Mouse (Mus musculus) stomach, embryonic 16.5 days (tissue): ENCODE results near the gene Tmem265. TPM values are rescaled to one million over a fixed set of nuclear protein-coding genes. Genes with fewer than 3 reads are reported as not detected.

Source experiments
- ATAC-seq: fragments of 200-750 bp; cut with Nextera tagmentation; 2 replicates; pipeline ENCODE4 v1.8.0; 2017; ENCODE audit warnings: moderate number of reproducible peaks, moderate TSS enrichment; ENCODE audit not compliant: insufficient read depth, low FRiP score
- H3K27ac ChIP-seq: fragments of 300-500 bp; sonication (generic); 2 replicates; pipeline ENCODE4 v1.5.1; 2014; ENCODE audit warnings: low read length
- H3K27me3 ChIP-seq: fragments of 300-500 bp; sonication (generic); 2 replicates; pipeline ENCODE4 v1.6.1; 2014; ENCODE audit warnings: low read length, control low read depth, mixed read lengths; ENCODE audit not compliant: control insufficient read depth, insufficient read depth
- H3K36me3 ChIP-seq: fragments of 300-500 bp; sonication (generic); 2 replicates; pipeline ENCODE4 v1.6.1; 2014; ENCODE audit warnings: low read length; ENCODE audit not compliant: control insufficient read depth, insufficient read depth
- H3K4me1 ChIP-seq: fragments of 300-500 bp; sonication (generic); 2 replicates; pipeline ENCODE4 v1.6.1; 2014; ENCODE audit warnings: low read length, control low read depth, mixed read lengths; ENCODE audit not compliant: control insufficient read depth, insufficient read depth
- H3K4me2 ChIP-seq: fragments of 300-500 bp; sonication (generic); 2 replicates; pipeline ENCODE4 v1.6.1; 2014; ENCODE audit warnings: low read depth, low read length, mixed read lengths
- H3K4me3 ChIP-seq: fragments of 300-500 bp; sonication (generic); replicated peaks from 2 replicates; pipeline ENCODE4 v1.5.1; 2014; ENCODE audit warnings: mild to moderate bottlenecking, low read length
- H3K9ac ChIP-seq: fragments of 300-500 bp; sonication (generic); 2 replicates; pipeline ENCODE4 v1.6.1; 2014; ENCODE audit warnings: low read length
- H3K9me3 ChIP-seq: fragments of 300-500 bp; sonication (generic); replicated peaks from 2 replicates; pipeline ENCODE4 v1.6.1; 2016; ENCODE audit warnings: low read length, control low read depth; ENCODE audit not compliant: control insufficient read depth
- WGBS: fragments of 180-500 bp; shearing (Covaris S2); extraction: QIAGEN DNeasy Blood & Tissue Kit; methylation state at CpG from one replicate; pipeline ENCODE4 v1.1.7; 2014; 5-methylcytosine and 5-hydroxymethylcytosine counted together
- polyA plus RNA-seq: library from polyadenylated mRNA; unstranded; fragments of >200 nt; fragmentation: Nextera tagmentation; extraction: Ambion mirVana; gene quantifications from 2 replicates; pipeline ENCODE4 v1.2.1, GENCODE M21; 2015

Tmem265 gene
- polyA plus RNA-seq, 1 experiment from 2014 or later: 10.1 TPM

DNA sequence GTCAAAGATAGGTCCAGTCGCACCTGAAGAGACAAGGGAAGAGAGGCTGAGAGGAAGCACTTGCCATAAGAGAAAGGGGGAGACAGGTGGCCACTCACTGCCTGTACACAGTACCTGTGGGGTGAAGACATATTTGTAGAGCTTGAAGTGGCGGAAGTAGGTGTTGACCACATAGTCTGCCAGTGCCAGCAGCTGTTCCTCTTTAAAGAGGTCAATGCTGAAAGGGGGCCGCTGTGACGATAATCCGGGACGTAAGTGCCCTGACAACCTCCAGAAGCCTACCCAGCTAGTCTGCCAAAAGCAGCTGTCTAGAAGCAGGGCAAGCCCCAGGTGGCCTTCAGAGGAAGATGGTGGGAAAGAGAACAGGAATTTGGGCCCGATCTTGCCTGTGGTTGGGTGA lies 23.8 kb downstream of the Tmem265 start:
- no peaks in the 10 kb centered on the region for H3K27me3 ChIP-seq
- WGBS: 88% methylated on average over 7 of the region's 7 CpGs
- no peak overlapping the region for H3K4me2 ChIP-seq
- no peak overlapping the region for H3K27ac ChIP-seq
- no peak for ATAC-seq
- no peak overlapping the region for H3K4me3 ChIP-seq
- H3K9ac ChIP-seq: no peak overlapping the region
- peaks cover 13% of the 10 kb centered on the region for H3K4me1 ChIP-seq
- H3K36me3 ChIP-seq: peaks cover 22% of the 10 kb centered on the region
- H3K9me3 ChIP-seq: no peaks in the 10 kb centered on the region

DNA sequence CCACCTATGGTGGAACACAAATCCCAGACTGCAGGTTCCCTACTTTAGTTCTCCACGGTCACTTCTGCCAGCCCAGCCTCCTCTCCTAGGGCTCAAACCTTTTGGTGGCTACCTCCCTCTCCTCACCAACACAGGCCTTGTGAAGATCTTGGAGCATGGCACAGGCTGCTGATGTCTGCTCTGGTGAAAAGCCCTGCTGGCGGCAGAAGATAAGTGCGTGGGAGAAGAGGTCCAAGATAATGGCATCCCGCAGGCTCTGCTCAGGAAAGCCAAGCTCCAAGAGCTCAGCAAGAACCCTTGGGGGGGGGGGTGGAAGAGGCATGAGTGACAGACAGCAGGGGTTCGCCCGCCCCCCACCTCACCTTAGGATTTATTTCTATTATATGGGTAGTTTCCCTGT lies 25.0 kb downstream of the Tmem265 start:
- H3K27ac ChIP-seq: no peak overlapping the region
- H3K4me3 ChIP-seq: no peak overlapping the region
- WGBS: 81% methylated on average over 6 of the region's 6 CpGs
- no peak overlapping the region for H3K9ac ChIP-seq
- ATAC-seq: no peak
- peaks cover 22% of the 10 kb centered on the region for H3K36me3 ChIP-seq
- H3K27me3 ChIP-seq: no peaks in the 10 kb centered on the region
- peaks cover 13% of the 10 kb centered on the region for H3K4me1 ChIP-seq
- no peaks in the 10 kb centered on the region for H3K9me3 ChIP-seq
- no peak overlapping the region for H3K4me2 ChIP-seq

GRCm38 (mm10) chr7:127587196-127587595 lies 26.0 kb downstream of the Tmem265 start:
- Histone ChIP-seq H3K4me2 (peak overlapping the region; percentile 77), H3K4me3 (peak overlapping the region; percentile 72), H3K9ac (peak overlapping the region; percentile 68; the same call in 1 of the 2 replicates), H3K27ac (no peak overlapping the region), H3K36me3 (peaks cover 18% of the 10 kb centered on the region), H3K27me3 (no peaks in the 10 kb centered on the region), H3K4me1 (peaks cover 13% of the 10 kb centered on the region), H3K9me3 (no peaks in the 10 kb centered on the region)
- no peak for ATAC-seq
- 52% methylated on average over 5 of the region's 5 CpGs for WGBS

- WGBS: under 1% methylated on average over 50 of the region's 50 CpGs
- ATAC-seq: peak; percentile 98
- Histone ChIP-seq H3K36me3 (peaks cover 14% of the 10 kb centered on the region), H3K27me3 (no peaks in the 10 kb centered on the region), H3K4me1 (peaks cover 13% of the 10 kb centered on the region), H3K9me3 (no peaks in the 10 kb centered on the region), H3K27ac (peak within 1 kb of the TSS; percentile 85), H3K4me2 (peak within 1 kb of the TSS; percentile 78), H3K9ac (peak within 1 kb of the TSS; percentile 89), H3K4me3 (peak within 1 kb of the TSS; percentile 72)
These were observed 27.1 kb downstream of the Tmem265 start, which contains the start of the genes Ccdc189 and Rnf40 for GRCm38 (mm10) chr7:127588011-127588871. Gene Ccdc189 (minus strand): TSS chr7:127588595. Gene Rnf40 (plus strand): TSS chr7:127588767.

- Histone ChIP-seq H3K4me3 (peak overlapping the region; percentile 72), H3K4me2 (peak overlapping the region; percentile 78), H3K4me1 (peaks cover 13% of the 10 kb centered on the region), H3K9me3 (no peaks in the 10 kb centered on the region), H3K9ac (peak overlapping the region; percentile 89), H3K27me3 (no peaks in the 10 kb centered on the region), H3K36me3 (peaks cover 9% of the 10 kb centered on the region; the same call in 1 of the 2 replicates), H3K27ac (peak overlapping the region; percentile 44; the same call in 1 of the 2 replicates)
- WGBS: 3% methylated on average over 29 of the region's 29 CpGs
- no peak for ATAC-seq
These were observed 27.7 kb downstream of the Tmem265 start for GRCm38 (mm10) chr7:127588901-127589300.

- peaks cover 13% of the 10 kb centered on the region for H3K4me1 ChIP-seq
- ATAC-seq: no peak
- no peaks in the 10 kb centered on the region for H3K27me3 ChIP-seq
- H3K36me3 ChIP-seq: peaks cover 13% of the 10 kb centered on the region
- no peak overlapping the region for H3K27ac ChIP-seq
- H3K9me3 ChIP-seq: no peaks in the 10 kb centered on the region
- 92% methylated on average over 9 of the region's 9 CpGs for WGBS
- H3K9ac ChIP-seq: peak overlapping the region; percentile 89; the same call in 1 of the 2 replicates
- peak overlapping the region; percentile 78 for H3K4me2 ChIP-seq
- peak overlapping the region; percentile 72 for H3K4me3 ChIP-seq
These were observed 28.4 kb downstream of the Tmem265 start for GRCm38 (mm10) chr7:127589637-127590036.

DNA sequence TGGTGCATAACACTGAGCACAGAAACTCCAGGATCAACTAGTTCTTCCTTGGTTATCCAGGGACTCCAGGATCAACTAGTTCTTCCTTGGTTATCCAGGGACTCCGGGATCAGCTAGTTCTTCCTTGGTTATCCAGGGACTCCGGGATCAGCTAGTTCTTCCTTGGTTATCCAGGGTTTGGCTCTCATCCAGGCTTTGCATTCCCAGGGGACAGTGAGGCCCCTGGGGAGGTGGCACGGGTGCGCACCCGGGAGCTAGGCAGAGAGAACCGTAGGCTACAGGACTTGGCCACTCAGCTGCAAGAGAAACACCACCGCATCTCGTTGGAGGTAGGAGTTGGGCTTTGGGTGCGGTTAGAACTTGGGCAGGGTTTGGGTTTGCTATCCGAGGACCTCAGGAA lies 29.9 kb downstream of the Tmem265 start:
- no peak overlapping the region for H3K27ac ChIP-seq
- no peak overlapping the region for H3K4me2 ChIP-seq
- H3K9me3 ChIP-seq: no peaks in the 10 kb centered on the region
- peaks cover 28% of the 10 kb centered on the region for H3K36me3 ChIP-seq
- H3K27me3 ChIP-seq: no peaks in the 10 kb centered on the region
- WGBS: 86% methylated on average over 10 of the region's 10 CpGs
- H3K9ac ChIP-seq: no peak overlapping the region
- H3K4me3 ChIP-seq: no peak overlapping the region
- ATAC-seq: no peak
- peaks cover 13% of the 10 kb centered on the region for H3K4me1 ChIP-seq

DNA sequence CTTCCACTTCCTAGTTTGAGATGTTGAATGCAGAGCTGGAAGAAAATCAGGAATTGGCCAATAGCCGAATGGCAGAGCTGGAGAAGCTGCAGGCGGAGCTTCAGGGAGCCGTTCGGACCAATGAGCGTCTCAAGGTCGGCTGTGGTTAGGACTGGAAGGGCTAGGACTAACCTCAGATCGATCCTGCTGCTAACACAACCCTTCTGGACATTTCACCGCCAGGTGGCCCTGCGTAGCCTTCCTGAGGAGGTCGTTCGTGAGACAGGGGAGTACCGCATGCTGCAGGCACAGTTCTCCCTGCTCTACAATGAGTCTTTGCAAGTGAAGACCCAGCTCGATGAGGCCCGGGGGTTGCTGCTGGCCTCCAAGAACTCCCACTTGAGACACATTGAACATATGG lies 31.4 kb downstream of the Tmem265 start:
- H3K27ac ChIP-seq: no peak overlapping the region
- H3K4me2 ChIP-seq: no peak overlapping the region
- no peaks in the 10 kb centered on the region for H3K9me3 ChIP-seq
- no peak overlapping the region for H3K4me3 ChIP-seq
- no peaks in the 10 kb centered on the region for H3K27me3 ChIP-seq
- 90% methylated on average over 14 of the region's 14 CpGs for WGBS
- H3K9ac ChIP-seq: no peak overlapping the region
- no peak for ATAC-seq
- peaks cover 43% of the 10 kb centered on the region for H3K36me3 ChIP-seq
- peaks cover 9% of the 10 kb centered on the region for H3K4me1 ChIP-seq

- WGBS: 94% methylated on average over 17 of the region's 17 CpGs
- no peak overlapping the region for H3K9ac ChIP-seq
- no peak for ATAC-seq
- no peak overlapping the region for H3K27ac ChIP-seq
- H3K9me3 ChIP-seq: no peaks in the 10 kb centered on the region
- peaks cover 52% of the 10 kb centered on the region for H3K36me3 ChIP-seq
- no peaks in the 10 kb centered on the region for H3K4me1 ChIP-seq
- H3K27me3 ChIP-seq: no peaks in the 10 kb centered on the region
- H3K4me3 ChIP-seq: no peak overlapping the region
- H3K4me2 ChIP-seq: no peak overlapping the region
These were observed 35.6 kb downstream of the Tmem265 start for GRCm38 (mm10) chr7:127596747-127597146.
